Mouse (Mus musculus) frontal cortex, postnatal 10 days (tissue): ENCODE results near the gene Hrc.

Experiments
- DNase-seq, 2 experiments: peaks; one replicate each; pipeline ENCODE4 v3.0.0; 2022; ENCODE audit warnings: low spot score in 2 of 2, mixed read lengths in 1 of 2

Hrc gene

GRCm38 (mm10) chr7:45365742-45366651, 30.9 kb downstream of the Hrc start:
- no peak for DNase-seq

- DNase-seq, result peak; percentile 60 to 66
Measured at GRCm38 (mm10) chr7:45366652-45367019, 31.5 kb downstream of the Hrc start, which contains the start of gene Ppfia3. TSS of gene Ppfia3 (minus strand) at chr7:45367019.

GRCm38 (mm10) chr7:45367020-45367880, 32.2 kb downstream of the Hrc start:
- DNase-seq, result peak; percentile 98 to 99

- DNase-seq, result no peak
Measured at GRCm38 (mm10) chr7:45368178-45368577, 33.1 kb downstream of the Hrc start.

- DNase-seq, result no peak
Measured at GRCm38 (mm10) chr7:45369022-45369745, 34.1 kb downstream of the Hrc start.

GRCm38 (mm10) chr7:45369836-45370474, 34.9 kb downstream of the Hrc start:
- DNase-seq, result no peak

- peak; percentile 90 to 91 for DNase-seq
Measured at GRCm38 (mm10) chr7:45370475-45371311, 35.6 kb downstream of the Hrc start, which contains the start of gene Lin7b. TSS of gene Lin7b (minus strand) at chr7:45370583.

GRCm38 (mm10) chr7:45372371-45372770, 37.3 kb downstream of the Hrc start:
- no peak for DNase-seq

GRCm38 (mm10) chr7:45374620-45375019, 39.5 kb downstream of the Hrc start:
- no peak for DNase-seq

GRCm38 (mm10) chr7:45376057-45376456, 41.0 kb downstream of the Hrc start:
- no peak for DNase-seq

GRCm38 (mm10) chr7:45386077-45386476, 51.0 kb downstream of the Hrc start:
- DNase-seq, result no peak
